Mouse (Mus musculus): ENCODE data around the gene Sdhb. TPM values are rescaled to one million over a fixed set of nuclear protein-coding genes. Genes with fewer than 3 reads are reported as not detected.

The Sdhb gene
- polyA plus RNA-seq, 1 experiment from 2014 or later, result 428 TPM

DNA sequence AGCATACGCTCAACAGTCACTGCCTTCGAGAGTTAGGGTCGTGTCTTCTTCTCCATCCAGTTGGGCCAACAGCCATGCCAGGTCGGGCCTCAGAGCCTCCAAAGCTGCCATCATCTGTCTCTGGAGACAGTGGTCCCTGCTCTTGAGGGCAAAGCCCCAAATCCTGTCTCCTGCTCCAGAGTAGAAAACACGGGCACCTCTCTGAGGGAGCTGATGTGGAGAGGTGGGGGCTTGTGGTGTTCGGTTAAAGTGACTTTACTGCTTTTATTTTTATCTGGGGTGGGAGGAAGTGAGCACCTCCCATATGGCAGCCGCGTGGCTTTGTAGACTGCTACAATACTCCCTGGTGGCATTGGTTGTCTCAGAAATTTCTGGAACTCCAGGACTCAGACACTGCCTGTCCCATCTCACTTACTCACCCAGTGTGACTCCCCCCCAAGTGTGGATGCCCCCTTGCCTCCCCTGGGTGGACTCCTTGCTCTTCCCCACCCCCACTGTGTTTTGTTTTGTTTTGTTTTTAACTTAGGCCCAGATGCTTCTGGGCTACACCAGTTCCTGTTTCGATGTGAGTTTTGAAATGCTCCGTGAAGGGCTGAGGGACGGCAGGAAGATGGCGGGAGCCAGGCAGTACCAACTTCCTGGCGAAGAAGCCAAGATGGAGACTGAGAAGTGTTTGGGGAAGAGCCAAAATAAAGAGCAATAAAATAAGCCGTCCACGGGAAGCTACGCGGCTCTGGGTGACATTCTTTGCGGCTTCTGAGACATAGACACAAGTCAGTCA is 9.0 kb upstream of the Sdhb start:
- H3K9me3 ChIP-seq (ENCODE audit: control insufficient read depth, low read length), result no peaks in the 10 kb centered on the region
- 89% methylated on average over 18 of the region's 18 CpGs for WGBS
- no peak for DNase-seq (ENCODE audit: low spot score)
- no peak overlapping the region for H3K27ac ChIP-seq (ENCODE audit: low read depth, low read length)
- ATAC-seq (ENCODE audit: low FRiP score), result no peak
- H3K9ac ChIP-seq (ENCODE audit: low read depth, low read length), result no peak overlapping the region
- H3K4me3 ChIP-seq (ENCODE audit: low read depth, low read length), result no peak overlapping the region
- H3K27me3 ChIP-seq (ENCODE audit: control insufficient read depth, insufficient read depth, low read length), result no peaks in the 10 kb centered on the region
- H3K4me2 ChIP-seq (replicated peaks; ENCODE audit: low read depth, low read length), result no peak overlapping the region
- H3K4me1 ChIP-seq (replicated peaks; ENCODE audit: control insufficient read depth, insufficient read depth, low read length), result no peaks in the 10 kb centered on the region
- no peaks in the 10 kb centered on the region for H3K36me3 ChIP-seq (ENCODE audit: control insufficient read depth, insufficient read depth, low read length)

- Histone ChIP-seq H3K27me3 (ENCODE audit: control insufficient read depth, insufficient read depth, low read length) (no peaks in the 10 kb centered on the region; the same call in 1 of the 2 replicates), H3K4me1 (replicated peaks; ENCODE audit: control insufficient read depth, insufficient read depth, low read length) (peaks cover 3% of the 10 kb centered on the region; the same call in 1 of the 2 replicates), H3K9me3 (ENCODE audit: control insufficient read depth, low read length) (no peaks in the 10 kb centered on the region), H3K36me3 (ENCODE audit: control insufficient read depth, insufficient read depth, low read length) (no peaks in the 10 kb centered on the region), H3K4me3 (ENCODE audit: low read depth, low read length) (peak overlapping the region; percentile 33), H3K4me2 (replicated peaks; ENCODE audit: low read depth, low read length) (peak overlapping the region; percentile 36), H3K9ac (ENCODE audit: low read depth, low read length) (no peak overlapping the region; the same call in 1 of the 2 replicates), H3K27ac (ENCODE audit: low read depth, low read length) (no peak overlapping the region)
- 8% methylated on average over 17 of the region's 17 CpGs for WGBS
- DNase-seq (ENCODE audit: low spot score) (no peak), ATAC-seq (ENCODE audit: low FRiP score) (no peak)
Observed at GRCm38 (mm10) chr4:140957131-140957702, 3.8 kb upstream of the Sdhb start.

- peak overlapping the region; percentile 1; the same call in 1 of the 2 replicates for H3K9ac ChIP-seq (ENCODE audit: low read depth, low read length)
- DNase-seq (ENCODE audit: low spot score) (peak; percentile 83), ATAC-seq (ENCODE audit: low FRiP score) (peak; percentile 34; the same call in 1 of the 2 replicates)
- peak overlapping the region; percentile 36 for H3K4me2 ChIP-seq (replicated peaks; ENCODE audit: low read depth, low read length)
- H3K4me1 ChIP-seq (replicated peaks; ENCODE audit: control insufficient read depth, insufficient read depth, low read length), result peaks cover 3% of the 10 kb centered on the region; the same call in 1 of the 2 replicates
- H3K36me3 ChIP-seq (ENCODE audit: control insufficient read depth, insufficient read depth, low read length), result no peaks in the 10 kb centered on the region
- H3K27ac ChIP-seq (ENCODE audit: low read depth, low read length), result no peak overlapping the region
- H3K4me3 ChIP-seq (ENCODE audit: low read depth, low read length), result peak overlapping the region; percentile 33
- H3K27me3 ChIP-seq (ENCODE audit: control insufficient read depth, insufficient read depth, low read length), result no peaks in the 10 kb centered on the region; the same call in 1 of the 2 replicates
- 3% methylated on average over 13 of the region's 13 CpGs for WGBS
- H3K9me3 ChIP-seq (ENCODE audit: control insufficient read depth, low read length), result no peaks in the 10 kb centered on the region
Observed at GRCm38 (mm10) chr4:140957725-140958124, 3.3 kb upstream of the Sdhb start.

DNA sequence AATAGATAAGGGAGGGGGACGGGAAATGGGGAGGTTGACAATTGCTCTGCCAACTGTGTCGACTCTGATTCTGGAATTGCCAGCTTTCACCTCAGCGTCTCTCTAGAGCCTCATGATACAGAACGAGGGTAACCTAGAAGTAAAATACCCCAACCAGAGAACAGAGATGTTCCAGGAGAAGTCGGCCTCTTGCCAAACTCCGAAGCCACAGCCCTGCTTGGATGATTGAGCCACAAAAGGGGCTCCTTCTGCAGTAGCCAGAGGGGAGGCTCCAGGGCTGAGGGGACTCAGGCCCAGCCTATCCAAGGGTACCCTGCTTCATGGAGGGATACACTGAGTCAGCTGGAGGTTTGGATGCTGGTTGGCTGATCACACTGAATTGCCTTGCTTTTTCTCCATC is 2.7 kb upstream of the Sdhb start:
- no peak overlapping the region for H3K4me3 ChIP-seq (ENCODE audit: low read depth, low read length)

GRCm38 (mm10) chr4:140959128-140959679 is 1.8 kb upstream of the Sdhb start:
- WGBS, result 93% methylated on average over 7 of the region's 7 CpGs
- ATAC-seq (ENCODE audit: low FRiP score), result no peak

More for the DNA sequence above, 2.7 kb upstream of the Sdhb start:
- Histone ChIP-seq H3K27me3 (ENCODE audit: control insufficient read depth, insufficient read depth, low read length) (no peaks in the 10 kb centered on the region; the same call in 1 of the 2 replicates), H3K27ac (ENCODE audit: low read depth, low read length) (no peak overlapping the region), H3K9me3 (ENCODE audit: control insufficient read depth, low read length) (no peaks in the 10 kb centered on the region), H3K36me3 (ENCODE audit: control insufficient read depth, insufficient read depth, low read length) (no peaks in the 10 kb centered on the region), H3K4me1 (replicated peaks; ENCODE audit: control insufficient read depth, insufficient read depth, low read length) (peaks cover 3% of the 10 kb centered on the region), H3K9ac (ENCODE audit: low read depth, low read length) (no peak overlapping the region), H3K4me2 (replicated peaks; ENCODE audit: low read depth, low read length) (no peak overlapping the region)
- 60% methylated on average over 6 of the region's 6 CpGs for WGBS
- no peak for ATAC-seq (ENCODE audit: low FRiP score)
- DNase-seq (ENCODE audit: low spot score), result no peak

GRCm38 (mm10) chr4:140959715-140960479 is 1.1 kb upstream of the Sdhb start:
- no peak overlapping the region for H3K27ac ChIP-seq (ENCODE audit: low read depth, low read length)
- ATAC-seq (ENCODE audit: low FRiP score) (no peak), DNase-seq (ENCODE audit: low spot score) (no peak)
- H3K27me3 ChIP-seq (ENCODE audit: control insufficient read depth, insufficient read depth, low read length), result no peaks in the 10 kb centered on the region; the same call in 1 of the 2 replicates
- H3K9me3 ChIP-seq (ENCODE audit: control insufficient read depth, low read length), result no peaks in the 10 kb centered on the region
- no peak overlapping the region for H3K4me3 ChIP-seq (ENCODE audit: low read depth, low read length)
- no peak overlapping the region for H3K4me2 ChIP-seq (replicated peaks; ENCODE audit: low read depth, low read length)
- no peak overlapping the region for H3K9ac ChIP-seq (ENCODE audit: low read depth, low read length)
- H3K36me3 ChIP-seq (ENCODE audit: control insufficient read depth, insufficient read depth, low read length), result no peaks in the 10 kb centered on the region
- 78% methylated on average over 10 of the region's 10 CpGs for WGBS
- H3K4me1 ChIP-seq (replicated peaks; ENCODE audit: control insufficient read depth, insufficient read depth, low read length), result peaks cover 3% of the 10 kb centered on the region

More at GRCm38 (mm10) chr4:140959128-140959679, 1.8 kb upstream of the Sdhb start:
- Histone ChIP-seq H3K4me1 (replicated peaks; ENCODE audit: control insufficient read depth, insufficient read depth, low read length) (peaks cover 3% of the 10 kb centered on the region), H3K36me3 (ENCODE audit: control insufficient read depth, insufficient read depth, low read length) (no peaks in the 10 kb centered on the region), H3K9me3 (ENCODE audit: control insufficient read depth, low read length) (no peaks in the 10 kb centered on the region), H3K27me3 (ENCODE audit: control insufficient read depth, insufficient read depth, low read length) (no peaks in the 10 kb centered on the region; the same call in 1 of the 2 replicates), H3K9ac (ENCODE audit: low read depth, low read length) (no peak overlapping the region), H3K4me2 (replicated peaks; ENCODE audit: low read depth, low read length) (no peak overlapping the region), H3K27ac (ENCODE audit: low read depth, low read length) (no peak overlapping the region), H3K4me3 (ENCODE audit: low read depth, low read length) (no peak overlapping the region)
- DNase-seq (ENCODE audit: low spot score), result no peak

DNA sequence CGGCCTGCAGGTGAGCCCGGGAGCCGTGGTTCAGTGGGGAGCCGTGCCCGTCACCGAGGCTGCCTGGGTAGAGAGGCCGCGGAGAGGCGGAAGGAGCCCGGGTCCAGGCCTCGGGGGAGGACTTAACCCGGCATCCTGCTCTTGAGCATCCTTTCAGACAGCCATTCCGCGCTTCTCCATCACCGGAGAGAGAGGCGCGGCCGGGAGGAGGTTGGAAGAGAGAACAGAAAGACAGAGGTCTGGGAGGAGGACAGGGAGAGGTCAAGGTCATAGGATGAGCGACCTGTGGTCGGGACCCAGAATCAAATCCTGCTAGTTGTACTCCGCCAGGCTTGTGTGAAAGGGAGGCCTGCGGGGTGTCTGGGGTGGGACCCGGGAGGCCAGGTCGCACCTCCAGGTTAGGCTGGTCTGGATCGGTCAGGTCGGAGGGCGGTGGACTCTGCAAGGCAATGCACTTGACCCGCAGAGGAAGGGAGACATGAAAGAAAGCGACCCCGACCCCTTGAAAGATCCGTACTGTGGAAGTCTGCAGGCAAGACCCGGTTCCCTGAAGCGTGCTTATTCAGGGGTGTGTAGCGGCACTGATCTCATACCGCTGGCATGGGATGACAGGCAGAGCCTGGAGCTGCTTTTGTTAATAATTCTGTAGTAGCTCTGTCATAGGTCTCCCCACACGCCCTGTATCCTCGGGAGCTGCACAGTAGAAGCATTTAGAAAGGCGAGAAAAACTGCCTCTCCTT is 634 bp downstream of the Sdhb start:
- H3K4me1 ChIP-seq (replicated peaks; ENCODE audit: control insufficient read depth, insufficient read depth, low read length), result peaks cover 3% of the 10 kb centered on the region
- H3K4me3 ChIP-seq (ENCODE audit: low read depth, low read length), result peak overlapping the region; percentile 84
- 2% methylated on average over 38 of the region's 38 CpGs for WGBS
- peak overlapping the region; percentile 79 for H3K4me2 ChIP-seq (replicated peaks; ENCODE audit: low read depth, low read length)
- DNase-seq (ENCODE audit: low spot score) (no peak), ATAC-seq (ENCODE audit: low FRiP score) (peak; percentile 51)
- H3K9me3 ChIP-seq (ENCODE audit: control insufficient read depth, low read length), result no peaks in the 10 kb centered on the region
- peak overlapping the region; percentile 51 for H3K27ac ChIP-seq (ENCODE audit: low read depth, low read length)
- H3K36me3 ChIP-seq (ENCODE audit: control insufficient read depth, insufficient read depth, low read length), result no peaks in the 10 kb centered on the region
- H3K9ac ChIP-seq (ENCODE audit: low read depth, low read length), result peak overlapping the region; percentile 78
- H3K27me3 ChIP-seq (ENCODE audit: control insufficient read depth, insufficient read depth, low read length), result no peaks in the 10 kb centered on the region; the same call in 1 of the 2 replicates

All from hindbrain, embryonic 11.5 days (tissue).